Mouse (Mus musculus): ENCODE data around the gene Trim17. TPM values are rescaled to one million over a fixed set of nuclear protein-coding genes. Genes with fewer than 3 reads are reported as not detected.
A peak's percentile ranks its signal among the peaks of the same experiment; 100 is the strongest.

Gene Trim17
- polyA plus RNA-seq, 1 experiment from 2014 or later: 1.2 TPM

DNA sequence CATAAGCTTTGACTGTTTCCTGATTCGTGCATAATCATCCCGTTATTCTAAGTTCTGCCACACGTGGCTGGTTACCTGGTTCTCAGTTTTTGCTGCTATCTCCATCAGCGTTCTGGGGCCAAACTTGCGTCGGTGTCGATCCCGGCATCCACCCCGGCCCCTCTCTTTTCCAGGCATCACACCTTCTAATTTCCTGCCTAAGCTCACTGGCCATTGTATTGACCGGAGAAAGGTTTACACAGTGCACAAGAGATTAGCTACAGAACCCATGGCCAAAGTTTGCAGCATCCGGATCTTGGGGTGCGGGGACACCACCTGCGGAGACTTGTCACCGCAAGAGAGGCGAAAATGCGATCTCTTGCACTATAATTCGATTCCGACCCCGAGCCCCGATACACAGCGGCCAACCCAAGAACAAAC lies 23.1 kb downstream of the Trim17 start:
- peaks cover 42% of the 10 kb centered on the region for H3K4me1 ChIP-seq
- peak overlapping the region; percentile 72 for H3K4me3 ChIP-seq
- H3K4me2 ChIP-seq (replicated peaks): peak overlapping the region; percentile 97
- under 1% methylated on average over 21 of the region's 21 CpGs for WGBS
- H3K9ac ChIP-seq: peak overlapping the region; percentile 77
- no peaks in the 10 kb centered on the region for H3K9me3 ChIP-seq (replicated peaks)
- H3K27me3 ChIP-seq: no peaks in the 10 kb centered on the region
- peak overlapping the region; percentile 77 for H3K27ac ChIP-seq
- peaks cover 12% of the 10 kb centered on the region for H3K36me3 ChIP-seq
- ATAC-seq (ENCODE audit: low FRiP score): peak; percentile 38

DNA sequence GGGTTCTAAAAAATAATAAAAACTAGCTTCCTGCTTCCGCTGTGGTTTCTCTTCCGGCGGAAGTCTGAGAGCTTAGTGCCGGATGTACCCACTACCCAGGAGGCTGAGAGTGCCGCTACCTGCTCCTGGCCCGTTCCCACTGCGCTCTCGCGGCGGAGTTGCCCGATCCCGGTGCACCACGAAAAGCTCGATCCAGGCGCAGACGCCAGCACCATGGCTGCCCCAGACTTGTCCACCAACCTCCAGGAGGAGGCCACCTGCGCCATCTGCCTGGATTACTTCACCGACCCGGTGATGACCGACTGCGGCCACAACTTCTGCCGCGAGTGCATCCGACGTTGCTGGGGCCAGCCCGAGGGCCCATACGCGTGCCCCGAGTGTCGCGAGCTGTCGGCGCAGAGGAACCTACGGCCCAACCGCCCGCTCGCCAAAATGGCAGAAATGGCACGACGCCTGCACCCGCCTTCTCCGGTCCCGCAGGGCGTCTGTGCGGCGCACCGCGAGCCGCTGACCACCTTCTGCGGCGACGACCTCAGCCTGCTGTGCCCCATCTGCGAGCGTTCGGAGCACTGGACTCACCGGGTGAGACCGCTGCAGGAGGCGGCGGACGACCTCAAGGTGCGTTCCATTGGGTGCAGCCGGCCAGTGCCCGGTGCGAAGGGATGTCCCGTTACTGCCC lies 23.7 kb downstream of the Trim17 start, which contains the start of gene Trim11:
Trim11 (plus strand) TSS at position 67 of the 679 bp plus-strand sequence.
- WGBS: under 1% methylated on average over 64 of the region's 64 CpGs
- Histone ChIP-seq H3K4me1 (peaks cover 42% of the 10 kb centered on the region), H3K27ac (peak within 1 kb of the TSS; percentile 77), H3K36me3 (peaks cover 17% of the 10 kb centered on the region), H3K27me3 (no peaks in the 10 kb centered on the region), H3K9me3 (replicated peaks) (no peaks in the 10 kb centered on the region), H3K9ac (peak within 1 kb of the TSS; percentile 77), H3K4me2 (replicated peaks) (peak within 1 kb of the TSS; percentile 97), H3K4me3 (peak within 1 kb of the TSS; percentile 72)
- peak; percentile 72 for ATAC-seq (ENCODE audit: low FRiP score)

DNA sequence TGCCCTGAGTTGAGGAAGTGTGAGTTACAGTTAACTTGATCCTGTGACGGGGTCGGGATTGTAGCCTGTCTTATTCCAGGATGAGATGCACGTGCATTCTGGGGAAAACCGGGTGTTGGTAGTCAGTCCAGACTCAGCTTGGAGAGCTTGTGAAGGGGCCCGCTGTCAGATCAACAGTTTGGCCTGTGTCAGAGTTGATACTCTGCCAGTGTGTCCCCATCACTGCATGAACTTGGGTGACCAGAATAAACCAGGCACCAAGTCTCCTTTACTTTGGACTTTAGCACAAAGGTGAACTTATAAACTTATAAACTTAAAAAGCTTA lies 24.2 kb downstream of the Trim17 start:
- Histone ChIP-seq H3K9me3 (replicated peaks) (no peaks in the 10 kb centered on the region), H3K27me3 (no peaks in the 10 kb centered on the region), H3K36me3 (peaks cover 19% of the 10 kb centered on the region), H3K4me3 (peak overlapping the region; percentile 72), H3K4me1 (peaks cover 42% of the 10 kb centered on the region), H3K4me2 (replicated peaks) (peak overlapping the region; percentile 97), H3K27ac (peak overlapping the region; percentile 77; the same call in 1 of the 2 replicates), H3K9ac (peak overlapping the region; percentile 77)
- no peak for ATAC-seq (ENCODE audit: low FRiP score)
- 3% methylated on average over 5 of the region's 5 CpGs for WGBS

DNA sequence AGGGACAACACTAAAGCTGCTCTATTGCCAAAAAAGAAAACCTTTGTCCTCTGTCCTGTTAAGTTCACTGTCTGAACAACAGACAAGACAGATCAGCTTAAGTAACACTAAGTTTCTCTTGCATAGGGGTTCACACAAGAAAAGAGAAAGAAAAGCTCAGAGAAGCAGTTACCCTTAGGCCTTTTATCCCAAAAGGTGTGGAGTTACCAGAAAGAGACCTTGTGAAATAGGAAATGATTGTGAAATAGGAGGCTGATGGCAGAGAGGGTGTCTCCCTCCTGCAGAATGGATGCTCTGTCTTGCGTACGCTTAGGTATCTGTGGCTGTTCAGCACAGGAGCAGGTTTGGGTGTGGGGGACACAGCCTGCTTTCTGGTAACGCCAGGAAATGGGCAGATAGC lies 24.7 kb downstream of the Trim17 start:
- Histone ChIP-seq H3K27me3 (no peaks in the 10 kb centered on the region), H3K4me1 (peaks cover 42% of the 10 kb centered on the region), H3K9me3 (replicated peaks) (no peaks in the 10 kb centered on the region), H3K36me3 (peaks cover 24% of the 10 kb centered on the region), H3K27ac (no peak overlapping the region), H3K4me3 (peak overlapping the region; percentile 72), H3K9ac (peak overlapping the region; percentile 77), H3K4me2 (replicated peaks) (peak overlapping the region; percentile 97)
- WGBS: 85% methylated on average over 3 of the region's 3 CpGs
- ATAC-seq (ENCODE audit: low FRiP score): no peak

- 84% methylated on average over 7 of the region's 7 CpGs for WGBS
- no peak for ATAC-seq (ENCODE audit: low FRiP score)
Measured at GRCm38 (mm10) chr11:58979661-58980060, 25.2 kb downstream of the Trim17 start.

DNA sequence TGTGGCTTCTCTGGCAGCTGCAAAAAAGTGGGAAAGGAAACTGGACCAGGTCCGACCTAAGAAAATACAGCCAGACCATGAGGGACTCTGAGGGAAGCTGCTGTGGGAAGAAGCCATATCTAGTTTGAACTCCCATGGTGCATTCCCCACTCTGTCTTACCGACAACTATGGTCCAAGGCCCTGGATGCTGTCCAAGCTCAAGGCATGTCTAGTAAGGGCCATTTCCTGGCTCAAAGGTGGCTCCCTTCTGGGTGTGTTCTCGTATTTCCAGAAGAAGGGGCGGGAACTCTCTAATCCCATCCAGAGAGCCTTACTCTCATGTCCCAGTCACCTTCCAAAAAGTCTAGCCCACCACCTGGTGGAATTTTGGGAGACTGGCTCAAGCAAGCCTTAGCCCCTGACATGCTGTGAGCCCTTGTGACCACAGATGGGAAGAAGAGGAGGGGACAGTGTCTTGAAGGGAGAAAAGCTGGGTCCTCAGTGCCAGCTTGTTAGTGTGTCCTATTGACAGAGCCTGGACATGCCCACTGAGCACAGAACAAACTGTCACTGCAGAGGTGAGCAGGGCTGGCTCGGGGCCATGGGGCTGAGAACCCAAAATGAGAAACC lies 26.0 kb downstream of the Trim17 start:
- peaks cover 32% of the 10 kb centered on the region for H3K36me3 ChIP-seq
- H3K27me3 ChIP-seq: no peaks in the 10 kb centered on the region
- H3K4me3 ChIP-seq: no peak overlapping the region
- H3K4me1 ChIP-seq: peaks cover 42% of the 10 kb centered on the region
- ATAC-seq (ENCODE audit: low FRiP score): no peak
- no peaks in the 10 kb centered on the region for H3K9me3 ChIP-seq (replicated peaks)
- H3K4me2 ChIP-seq (replicated peaks): no peak overlapping the region
- no peak overlapping the region for H3K27ac ChIP-seq
- no peak overlapping the region for H3K9ac ChIP-seq
- WGBS: 74% methylated on average over 5 of the region's 5 CpGs

More at GRCm38 (mm10) chr11:58979661-58980060, 25.2 kb downstream of the Trim17 start:
- peak overlapping the region; percentile 97 for H3K4me2 ChIP-seq (replicated peaks)
- peaks cover 42% of the 10 kb centered on the region for H3K4me1 ChIP-seq
- H3K9ac ChIP-seq: peak overlapping the region; percentile 77
- peak overlapping the region; percentile 72 for H3K4me3 ChIP-seq
- H3K27ac ChIP-seq: no peak overlapping the region
- H3K36me3 ChIP-seq: peaks cover 24% of the 10 kb centered on the region
- no peaks in the 10 kb centered on the region for H3K9me3 ChIP-seq (replicated peaks)
- H3K27me3 ChIP-seq: no peaks in the 10 kb centered on the region

GRCm38 (mm10) chr11:58981541-58982447 lies 27.3 kb downstream of the Trim17 start:
- Histone ChIP-seq H3K4me2 (replicated peaks) (no peak overlapping the region), H3K27ac (no peak overlapping the region), H3K4me3 (no peak overlapping the region), H3K9me3 (replicated peaks) (no peaks in the 10 kb centered on the region), H3K4me1 (peaks cover 35% of the 10 kb centered on the region), H3K36me3 (peaks cover 45% of the 10 kb centered on the region), H3K9ac (peak overlapping the region; percentile 35; the same call in 1 of the 2 replicates), H3K27me3 (no peaks in the 10 kb centered on the region)
- 62% methylated on average over 14 of the region's 14 CpGs for WGBS
- ATAC-seq (ENCODE audit: low FRiP score): no peak

DNA sequence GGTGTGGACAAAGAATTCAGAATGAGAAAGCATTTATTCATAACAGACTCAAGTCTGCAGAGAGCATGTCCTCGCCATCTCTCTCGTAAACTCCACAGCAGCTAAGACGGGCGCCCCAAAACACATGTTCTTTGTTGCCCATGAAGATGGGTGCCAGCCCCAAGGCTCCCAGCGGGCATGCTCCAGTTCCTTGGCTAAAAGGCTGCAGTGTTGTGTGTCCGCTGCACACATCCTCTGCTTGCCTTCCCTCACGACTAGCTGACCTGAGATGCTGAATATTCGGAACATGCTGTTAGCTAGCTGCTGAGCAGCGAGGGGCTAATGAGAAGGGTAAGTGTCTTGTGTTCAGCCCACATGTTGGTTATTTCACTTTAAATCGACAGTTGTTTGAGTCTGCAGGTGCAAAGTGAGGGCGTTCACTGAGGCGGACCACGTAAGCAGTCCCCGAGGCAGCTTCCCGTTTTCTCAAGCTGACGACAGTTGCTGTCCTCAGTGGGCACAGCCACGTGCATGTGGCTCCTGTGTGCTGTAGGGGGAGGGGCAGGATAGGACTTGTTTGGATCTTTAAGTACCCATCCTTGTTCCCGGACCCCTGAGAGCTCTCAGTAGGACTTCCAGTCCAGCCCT lies 28.1 kb downstream of the Trim17 start:
- H3K27ac ChIP-seq: no peak overlapping the region
- H3K9me3 ChIP-seq (replicated peaks): no peaks in the 10 kb centered on the region
- no peak for ATAC-seq (ENCODE audit: low FRiP score)
- H3K9ac ChIP-seq: peak overlapping the region; percentile 35; the same call in 1 of the 2 replicates
- H3K4me3 ChIP-seq: no peak overlapping the region
- no peaks in the 10 kb centered on the region for H3K27me3 ChIP-seq
- peaks cover 53% of the 10 kb centered on the region for H3K36me3 ChIP-seq
- 85% methylated on average over 18 of the region's 18 CpGs for WGBS
- H3K4me2 ChIP-seq (replicated peaks): no peak overlapping the region
- H3K4me1 ChIP-seq: peaks cover 31% of the 10 kb centered on the region

- Histone ChIP-seq H3K4me1 (peaks cover 27% of the 10 kb centered on the region), H3K9ac (no peak overlapping the region), H3K27me3 (no peaks in the 10 kb centered on the region), H3K9me3 (replicated peaks) (no peaks in the 10 kb centered on the region), H3K4me2 (replicated peaks) (no peak overlapping the region), H3K36me3 (peaks cover 65% of the 10 kb centered on the region), H3K27ac (no peak overlapping the region), H3K4me3 (no peak overlapping the region)
- 91% methylated on average over 6 of the region's 6 CpGs for WGBS
- ATAC-seq (ENCODE audit: low FRiP score): no peak
Measured at GRCm38 (mm10) chr11:58983691-58984341, 29.3 kb downstream of the Trim17 start.

DNA sequence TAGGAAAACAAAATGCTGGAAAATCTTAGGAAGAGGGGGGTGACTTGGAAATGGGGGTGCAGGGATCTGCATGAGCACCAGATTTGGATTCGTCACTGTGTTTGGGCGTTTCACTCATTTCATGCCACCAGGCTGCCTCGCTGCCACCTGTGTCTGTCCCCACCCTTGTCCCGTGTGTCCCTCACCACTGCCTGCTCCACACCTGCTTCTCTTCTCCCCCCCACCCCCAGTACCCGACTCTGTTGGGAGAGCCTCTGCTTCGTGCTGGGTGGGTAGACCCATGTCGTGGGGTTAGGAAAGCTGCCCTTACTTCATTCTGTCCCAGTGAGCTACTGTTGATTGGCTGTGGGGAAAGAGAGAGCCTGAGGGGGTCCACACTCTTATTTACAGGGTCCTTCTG lies 30.2 kb downstream of the Trim17 start:
- Histone ChIP-seq H3K9ac (no peak overlapping the region), H3K4me3 (no peak overlapping the region), H3K27ac (no peak overlapping the region), H3K4me1 (peaks cover 19% of the 10 kb centered on the region), H3K27me3 (no peaks in the 10 kb centered on the region), H3K36me3 (peaks cover 73% of the 10 kb centered on the region), H3K4me2 (replicated peaks) (no peak overlapping the region), H3K9me3 (replicated peaks) (no peaks in the 10 kb centered on the region)
- ATAC-seq (ENCODE audit: low FRiP score): no peak
- 96% methylated on average over 7 of the region's 7 CpGs for WGBS

DNA sequence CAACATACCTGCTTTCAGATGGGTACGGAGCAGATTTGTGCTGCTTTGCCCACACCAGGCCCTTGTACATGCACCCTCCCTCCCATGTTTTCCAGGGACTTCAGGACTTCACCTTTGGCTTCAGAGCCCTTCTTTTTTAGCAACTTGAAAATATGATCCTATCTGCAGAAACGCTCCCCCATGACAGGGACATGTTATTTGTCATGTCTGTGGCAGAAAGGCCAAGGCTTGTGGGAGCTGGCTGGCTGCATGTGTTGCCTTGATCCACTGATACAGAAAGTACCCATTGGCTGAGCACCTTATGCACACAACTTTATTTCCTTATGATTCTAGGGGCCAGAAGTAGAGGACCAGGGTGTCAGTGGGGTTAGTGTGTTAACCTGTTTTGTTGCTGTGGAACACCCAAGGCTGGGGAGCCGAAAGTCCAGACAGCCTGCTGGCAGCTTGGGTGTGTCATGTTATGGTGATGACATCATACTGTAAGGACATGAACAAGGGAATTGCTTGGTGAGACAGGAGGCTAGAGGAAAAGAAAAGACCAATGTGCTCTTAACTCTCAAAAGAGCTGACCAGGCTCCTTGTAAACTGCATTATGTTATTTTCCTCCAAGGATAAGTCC lies 30.9 kb downstream of the Trim17 start:
- no peak overlapping the region for H3K4me2 ChIP-seq (replicated peaks)
- H3K9me3 ChIP-seq (replicated peaks): no peaks in the 10 kb centered on the region
- peaks cover 81% of the 10 kb centered on the region for H3K36me3 ChIP-seq
- H3K9ac ChIP-seq: no peak overlapping the region
- H3K4me3 ChIP-seq: no peak overlapping the region
- H3K27ac ChIP-seq: no peak overlapping the region
- 93% methylated on average over 3 of the region's 3 CpGs for WGBS
- H3K27me3 ChIP-seq: no peaks in the 10 kb centered on the region
- ATAC-seq (ENCODE audit: low FRiP score): no peak
- peaks cover 11% of the 10 kb centered on the region for H3K4me1 ChIP-seq
